Mouse (Mus musculus) olfactory bulb, adult 2 months (tissue): ENCODE results near the gene Rogdi.

Experiments used
- CTCF ChIP-seq: fragments of 200-500 bp; IDR thresholded peaks from 2 replicates; pipeline ENCODE4 v1.5.1; 2012; ENCODE audit warnings: low read depth, mild to moderate bottlenecking, low read length, moderate library complexity; ENCODE audit not compliant: insufficient read depth
- POLR2A ChIP-seq: fragments of 200-500 bp; IDR thresholded peaks from 2 replicates; pipeline ENCODE4 v1.6.1; 2012; ENCODE audit warnings: mild to moderate bottlenecking, low read depth, low read length, moderate library complexity; ENCODE audit not compliant: insufficient read depth

DNA sequence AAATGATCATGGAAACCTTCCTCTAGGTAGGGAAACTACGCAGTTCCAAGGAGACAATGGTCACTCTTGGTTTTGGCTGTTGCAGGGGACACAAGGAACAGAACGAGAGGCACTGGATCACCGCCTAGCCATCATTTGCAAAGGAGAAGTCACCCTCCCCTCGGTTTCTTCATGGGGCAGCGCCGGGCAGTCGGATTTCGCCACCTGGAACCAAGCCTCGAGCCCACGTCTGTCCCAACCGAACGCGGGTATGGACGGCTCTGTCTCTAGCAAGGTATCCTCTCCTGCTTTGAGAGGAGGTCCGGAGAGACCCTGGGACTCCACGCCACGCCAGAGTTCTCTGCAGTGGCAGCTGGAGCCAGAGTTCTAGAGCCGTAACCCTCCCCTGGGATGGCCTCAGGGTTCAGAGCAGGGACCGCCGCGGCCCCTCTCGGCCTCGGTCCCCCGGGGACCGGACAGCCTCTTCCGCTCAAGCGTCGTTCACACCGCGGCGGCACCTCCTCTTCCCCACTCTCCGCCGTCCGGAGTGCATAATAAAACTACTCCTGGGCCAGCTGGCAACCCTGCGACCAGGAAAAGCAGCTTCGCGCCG, 35.9 kb upstream of the Rogdi start:
- TF ChIP-seq CTCF (no peak), POLR2A (no peak)
